Mouse (Mus musculus) midbrain, embryonic 10.5 days (tissue): ENCODE results near the gene Fam185a. TPM values are rescaled to one million over a fixed set of nuclear protein-coding genes. Genes with fewer than 3 reads are reported as not detected.

Experiments
- DNase-seq: peaks from one replicate; pipeline ENCODE4 v3.0.0-alpha.2; 2017; ENCODE audit warnings: low spot score
- H3K27ac ChIP-seq: fragments of 300-500 bp; sonication (generic); replicated peaks from 2 replicates; pipeline ENCODE4 v1.5.1; 2016; ENCODE audit warnings: mild to moderate bottlenecking
- H3K27me3 ChIP-seq: fragments of 300-500 bp; sonication (generic); 2 replicates; pipeline ENCODE4 v1.6.1; 2016; ENCODE audit warnings: low read depth, mild to moderate bottlenecking; ENCODE audit not compliant: poor library complexity, severe bottlenecking
- H3K36me3 ChIP-seq: fragments of 300-500 bp; sonication (generic); 2 replicates; pipeline ENCODE4 v1.6.1; 2016; ENCODE audit warnings: mild to moderate bottlenecking, moderate library complexity
- H3K4me1 ChIP-seq: fragments of 300-500 bp; sonication (generic); 2 replicates; pipeline ENCODE4 v1.6.1; 2016
- H3K4me3 ChIP-seq: fragments of 300-500 bp; sonication (generic); 2 replicates; pipeline ENCODE4 v1.5.1; 2016; ENCODE audit warnings: mild to moderate bottlenecking, moderate library complexity
- H3K9me3 ChIP-seq: fragments of 300-500 bp; sonication (generic); replicated peaks from 2 replicates; pipeline ENCODE4 v1.6.1; 2016; ENCODE audit warnings: mild to moderate bottlenecking
- WGBS: fragments of 180-500 bp; shearing (Covaris S2); methylation state at CpG from one replicate; pipeline ENCODE4 v1.1.7; 2016; 5-methylcytosine and 5-hydroxymethylcytosine counted together
- polyA plus RNA-seq: library from polyadenylated mRNA; unstranded; fragments of >200 nt; fragmentation: Nextera tagmentation; extraction: Ambion mirVana; gene quantifications from 2 replicates; pipeline ENCODE4 v1.2.1, GENCODE M21; 2016

Fam185a gene
- polyA plus RNA-seq, 1 experiment from 2014 or later: 5.8 TPM

GRCm38 (mm10) chr5:21487306-21487705 lies 62.5 kb downstream of the Fam185a start:
- Histone ChIP-seq H3K4me1 (peaks cover 21% of the 10 kb centered on the region), H3K4me3 (no peak overlapping the region), H3K9me3 (no peaks in the 10 kb centered on the region), H3K27ac (no peak overlapping the region), H3K27me3 (no peaks in the 10 kb centered on the region), H3K36me3 (no peaks in the 10 kb centered on the region)
- DNase-seq: no peak
- 90% methylated on average over 3 of the region's 3 CpGs for WGBS

DNA sequence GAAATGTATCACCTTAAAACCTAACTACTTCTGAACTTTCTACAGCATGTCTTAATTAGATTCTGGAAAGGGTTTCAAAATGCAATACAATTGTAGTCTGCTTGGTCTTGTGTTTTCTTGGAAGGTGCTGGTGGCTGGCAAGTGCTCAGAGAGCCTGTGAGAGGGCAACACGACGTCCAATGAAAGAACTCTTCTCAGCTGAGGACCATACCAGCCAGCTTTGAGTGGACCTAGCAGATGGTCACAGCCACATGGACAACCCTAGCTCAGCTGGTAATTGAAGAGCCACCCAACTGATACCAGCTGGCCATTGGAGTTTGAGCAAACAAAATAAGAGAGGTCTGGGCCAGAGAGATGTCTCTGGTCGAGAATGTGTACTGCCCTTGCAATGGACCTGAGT lies 63.0 kb downstream of the Fam185a start:
- 87% methylated on average over 3 of the region's 3 CpGs for WGBS
- no peaks in the 10 kb centered on the region for H3K9me3 ChIP-seq
- no peaks in the 10 kb centered on the region for H3K36me3 ChIP-seq
- no peak for DNase-seq
- peaks cover 16% of the 10 kb centered on the region for H3K4me1 ChIP-seq
- no peak overlapping the region for H3K27ac ChIP-seq
- H3K4me3 ChIP-seq: no peak overlapping the region
- H3K27me3 ChIP-seq: no peaks in the 10 kb centered on the region

GRCm38 (mm10) chr5:21488506-21488905 lies 63.7 kb downstream of the Fam185a start:
- Histone ChIP-seq H3K4me3 (no peak overlapping the region), H3K4me1 (peaks cover 9% of the 10 kb centered on the region), H3K27ac (no peak overlapping the region), H3K27me3 (no peaks in the 10 kb centered on the region), H3K9me3 (no peaks in the 10 kb centered on the region), H3K36me3 (no peaks in the 10 kb centered on the region)
- 95% methylated on average over 5 of the region's 5 CpGs for WGBS
- no peak for DNase-seq

DNA sequence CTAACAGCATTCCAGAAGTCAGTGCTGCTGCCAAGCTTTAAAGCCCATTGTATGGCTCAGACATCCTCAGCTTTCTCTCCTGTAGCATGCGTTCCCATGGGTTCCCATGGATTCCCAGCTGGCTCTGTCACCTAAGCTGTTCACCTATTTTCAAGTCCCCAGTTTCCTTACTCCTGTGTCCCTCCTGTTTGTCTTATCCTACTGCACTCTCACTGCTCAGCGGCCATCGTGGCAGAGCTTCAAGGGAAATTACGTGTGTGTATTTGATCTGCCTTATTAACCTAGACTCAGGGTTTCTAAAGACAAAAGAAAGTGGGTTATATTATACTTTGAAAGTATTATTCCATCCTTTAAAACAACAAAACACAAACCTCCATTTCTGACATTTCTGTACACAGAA lies 64.4 kb downstream of the Fam185a start:
- DNase-seq: no peak
- no peaks in the 10 kb centered on the region for H3K9me3 ChIP-seq
- H3K27me3 ChIP-seq: no peaks in the 10 kb centered on the region
- H3K4me1 ChIP-seq: peaks cover 8% of the 10 kb centered on the region
- no peaks in the 10 kb centered on the region for H3K36me3 ChIP-seq
- H3K27ac ChIP-seq: no peak overlapping the region
- 85% methylated on average over 4 of the region's 4 CpGs for WGBS
- H3K4me3 ChIP-seq: no peak overlapping the region

- H3K27me3 ChIP-seq: no peaks in the 10 kb centered on the region
- H3K36me3 ChIP-seq: no peaks in the 10 kb centered on the region
- H3K9me3 ChIP-seq: no peaks in the 10 kb centered on the region
- H3K27ac ChIP-seq: no peak overlapping the region
- no peak overlapping the region for H3K4me3 ChIP-seq
- WGBS: 51% methylated on average over 2 of the region's 2 CpGs
- DNase-seq: no peak
- H3K4me1 ChIP-seq: peaks cover 11% of the 10 kb centered on the region
These were observed 66.7 kb downstream of the Fam185a start for GRCm38 (mm10) chr5:21491469-21491868.

DNA sequence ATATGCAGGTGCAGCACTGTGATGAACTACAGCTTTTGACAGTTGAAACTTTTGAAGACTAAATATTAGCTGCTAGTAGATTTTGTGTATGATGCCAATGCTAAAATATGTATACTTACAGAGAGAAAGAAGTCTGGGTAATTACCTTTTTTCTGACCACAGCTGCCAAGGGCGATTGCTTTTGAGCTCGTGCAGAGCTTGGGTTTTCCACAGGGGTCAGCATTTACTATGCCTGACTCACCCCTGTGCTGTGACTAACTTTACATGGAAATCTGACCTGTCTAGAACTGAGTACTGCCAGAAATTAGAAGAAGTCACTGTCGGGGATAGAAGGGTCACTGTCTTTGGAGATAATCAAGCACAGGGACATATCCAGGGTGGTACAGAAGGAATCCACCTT lies 67.5 kb downstream of the Fam185a start:
- WGBS: 76% methylated on average over 3 of the region's 3 CpGs
- H3K4me1 ChIP-seq: peaks cover 11% of the 10 kb centered on the region

GRCm38 (mm10) chr5:21493294-21493999 lies 68.7 kb downstream of the Fam185a start:
- no peaks in the 10 kb centered on the region for H3K27me3 ChIP-seq
- H3K36me3 ChIP-seq: no peaks in the 10 kb centered on the region
- peaks cover 11% of the 10 kb centered on the region for H3K4me1 ChIP-seq
- H3K9me3 ChIP-seq: no peaks in the 10 kb centered on the region
- 91% methylated on average over 8 of the region's 8 CpGs for WGBS
- H3K4me3 ChIP-seq: no peak overlapping the region
- no peak overlapping the region for H3K27ac ChIP-seq
- DNase-seq: no peak

More for the DNA sequence above, 67.5 kb downstream of the Fam185a start:
- no peaks in the 10 kb centered on the region for H3K36me3 ChIP-seq
- H3K27ac ChIP-seq: no peak overlapping the region
- H3K4me3 ChIP-seq: no peak overlapping the region
- no peaks in the 10 kb centered on the region for H3K9me3 ChIP-seq
- no peak for DNase-seq
- H3K27me3 ChIP-seq: no peaks in the 10 kb centered on the region

DNA sequence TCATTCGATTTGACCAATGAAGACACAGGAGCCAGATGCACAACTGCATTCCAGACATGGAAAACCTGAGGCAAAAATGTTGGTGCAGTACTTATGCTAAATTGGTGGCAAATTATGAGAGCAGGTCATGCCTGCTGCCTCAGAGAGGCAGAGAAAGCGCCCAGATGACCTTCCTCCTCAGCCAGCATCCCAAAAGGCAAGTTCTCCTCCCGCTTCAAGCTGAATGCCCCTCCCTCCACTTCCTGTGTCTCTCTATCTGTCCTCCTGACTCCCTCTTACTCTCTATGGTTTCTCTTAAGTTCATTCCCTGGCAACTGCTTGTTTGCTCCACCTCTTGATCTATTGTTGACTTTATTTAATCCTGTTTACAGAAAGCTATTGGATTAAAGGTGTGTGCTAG lies 70.0 kb downstream of the Fam185a start:
- no peak for DNase-seq
- Histone ChIP-seq H3K36me3 (no peaks in the 10 kb centered on the region), H3K4me3 (no peak overlapping the region), H3K9me3 (no peaks in the 10 kb centered on the region), H3K27me3 (no peaks in the 10 kb centered on the region), H3K27ac (no peak overlapping the region), H3K4me1 (peaks cover 11% of the 10 kb centered on the region)
- 63% methylated on average over 3 of the region's 3 CpGs for WGBS

- 75% methylated on average over 6 of the region's 6 CpGs for WGBS
These were observed 71.6 kb downstream of the Fam185a start for GRCm38 (mm10) chr5:21496321-21496720.

GRCm38 (mm10) chr5:21496881-21497280 lies 72.1 kb downstream of the Fam185a start:
- Histone ChIP-seq H3K27me3 (no peaks in the 10 kb centered on the region), H3K4me1 (peaks cover 3% of the 10 kb centered on the region; the same call in 1 of the 2 replicates), H3K36me3 (no peaks in the 10 kb centered on the region), H3K9me3 (no peaks in the 10 kb centered on the region), H3K27ac (no peak overlapping the region), H3K4me3 (no peak overlapping the region)
- no peak for DNase-seq
- 65% methylated on average over 3 of the region's 3 CpGs for WGBS

More at GRCm38 (mm10) chr5:21496321-21496720, 71.6 kb downstream of the Fam185a start:
- H3K4me1 ChIP-seq: peaks cover 9% of the 10 kb centered on the region
- H3K27ac ChIP-seq: no peak overlapping the region
- H3K4me3 ChIP-seq: no peak overlapping the region
- H3K27me3 ChIP-seq: no peaks in the 10 kb centered on the region
- no peak for DNase-seq
- H3K9me3 ChIP-seq: no peaks in the 10 kb centered on the region
- H3K36me3 ChIP-seq: no peaks in the 10 kb centered on the region

- Histone ChIP-seq H3K27ac (no peak overlapping the region), H3K27me3 (no peaks in the 10 kb centered on the region), H3K9me3 (no peaks in the 10 kb centered on the region), H3K4me3 (no peak overlapping the region), H3K36me3 (no peaks in the 10 kb centered on the region), H3K4me1 (peaks cover 3% of the 10 kb centered on the region; the same call in 1 of the 2 replicates)
- WGBS: 95% methylated on average over 2 of the region's 2 CpGs
- no peak for DNase-seq
These were observed 73.7 kb downstream of the Fam185a start for GRCm38 (mm10) chr5:21498490-21498889.

DNA sequence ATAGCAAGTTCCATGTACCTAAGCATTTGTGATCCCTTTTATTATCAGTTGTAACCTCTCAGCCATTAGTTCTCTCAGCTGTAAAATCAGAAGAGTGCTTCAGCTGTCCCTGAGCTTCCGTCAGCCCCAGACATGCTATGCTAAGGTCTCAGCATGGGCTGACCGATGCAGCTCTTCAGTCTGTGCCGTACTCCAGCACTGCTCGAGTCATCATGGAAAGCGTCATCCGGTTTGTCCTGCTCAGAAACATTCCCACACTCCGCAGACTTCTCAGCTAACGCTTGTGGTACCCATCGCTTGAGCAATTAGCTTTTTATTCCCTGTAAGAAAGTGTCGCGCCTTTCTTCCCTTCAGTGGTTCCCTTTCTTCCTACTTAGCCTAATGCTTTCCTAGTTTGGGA lies 74.2 kb downstream of the Fam185a start:
- 85% methylated on average over 11 of the region's 11 CpGs for WGBS
- Histone ChIP-seq H3K27me3 (no peaks in the 10 kb centered on the region), H3K27ac (no peak overlapping the region), H3K4me3 (no peak overlapping the region), H3K4me1 (peaks cover 3% of the 10 kb centered on the region; the same call in 1 of the 2 replicates), H3K9me3 (no peaks in the 10 kb centered on the region), H3K36me3 (no peaks in the 10 kb centered on the region)
- DNase-seq: no peak

- Histone ChIP-seq H3K4me1 (no peaks in the 10 kb centered on the region), H3K27me3 (no peaks in the 10 kb centered on the region), H3K36me3 (no peaks in the 10 kb centered on the region), H3K9me3 (no peaks in the 10 kb centered on the region), H3K4me3 (no peak overlapping the region), H3K27ac (peak overlapping the region; percentile 28; the same call in 1 of the 2 replicates)
- no peak for DNase-seq
- WGBS: 85% methylated on average over 10 of the region's 10 CpGs
These were observed 75.4 kb downstream of the Fam185a start for GRCm38 (mm10) chr5:21500133-21500532.
